Mouse (Mus musculus) induced T-regulatory cell, adult 2 months (primary cell): ENCODE data around the gene Antxr2.
A peak's percentile ranks its signal among the peaks of the same experiment; 100 is the strongest.

Source experiments
- DNase-seq: peaks from one replicate; pipeline ENCODE4 v3.0.0-alpha.2; 2012; ENCODE audit warnings: low read depth

Antxr2 gene

GRCm38 (mm10) chr5:97913901-97914300 lies 116.9 kb downstream of the Antxr2 start:
- peak; percentile 7 for DNase-seq

GRCm38 (mm10) chr5:97907482-97907881 lies 123.4 kb downstream of the Antxr2 start:
- DNase-seq, result no peak

GRCm38 (mm10) chr5:97906537-97907266 lies 124.1 kb downstream of the Antxr2 start:
- DNase-seq, result no peak

GRCm38 (mm10) chr5:97905856-97906255 lies 125.0 kb downstream of the Antxr2 start:
- no peak for DNase-seq

GRCm38 (mm10) chr5:97901096-97901495 lies 129.7 kb downstream of the Antxr2 start:
- no peak for DNase-seq

GRCm38 (mm10) chr5:97899321-97899720 lies 131.5 kb downstream of the Antxr2 start:
- DNase-seq, result no peak

GRCm38 (mm10) chr5:97885427-97885826 lies 145.4 kb downstream of the Antxr2 start:
- no peak for DNase-seq

GRCm38 (mm10) chr5:97884110-97884509 lies 146.7 kb downstream of the Antxr2 start:
- no peak for DNase-seq

- DNase-seq, result no peak
Observed at GRCm38 (mm10) chr5:97881421-97881820, 149.4 kb downstream of the Antxr2 start.

- DNase-seq, result no peak
Observed at GRCm38 (mm10) chr5:97880115-97880514, 150.7 kb downstream of the Antxr2 start.

GRCm38 (mm10) chr5:97878871-97879270 lies 152.0 kb downstream of the Antxr2 start:
- no peak for DNase-seq

- no peak for DNase-seq
Observed at GRCm38 (mm10) chr5:97878215-97878794, 152.5 kb downstream of the Antxr2 start.

- DNase-seq, result no peak
Observed at GRCm38 (mm10) chr5:97876895-97877294, 153.9 kb downstream of the Antxr2 start.

GRCm38 (mm10) chr5:97867921-97868320 lies 162.9 kb downstream of the Antxr2 start:
- no peak for DNase-seq

GRCm38 (mm10) chr5:97866975-97867374 lies 163.9 kb downstream of the Antxr2 start:
- no peak for DNase-seq

GRCm38 (mm10) chr5:97857101-97857500 lies 173.7 kb downstream of the Antxr2 start:
- no peak for DNase-seq

- DNase-seq, result no peak
Observed at GRCm38 (mm10) chr5:97851981-97852748, 178.7 kb downstream of the Antxr2 start.

- DNase-seq, result no peak
Observed at GRCm38 (mm10) chr5:97847204-97847895, 183.5 kb downstream of the Antxr2 start.

GRCm38 (mm10) chr5:97846503-97846902 lies 184.3 kb downstream of the Antxr2 start:
- no peak for DNase-seq

- DNase-seq, result no peak
Observed at GRCm38 (mm10) chr5:97842016-97842415, 188.8 kb downstream of the Antxr2 start.

GRCm38 (mm10) chr5:97839924-97840279 lies 190.9 kb downstream of the Antxr2 start:
- no peak for DNase-seq

GRCm38 (mm10) chr5:97839271-97839923 lies 191.4 kb downstream of the Antxr2 start:
- no peak for DNase-seq
